Mouse (Mus musculus): ENCODE results near the gene Cox11.

DNA sequence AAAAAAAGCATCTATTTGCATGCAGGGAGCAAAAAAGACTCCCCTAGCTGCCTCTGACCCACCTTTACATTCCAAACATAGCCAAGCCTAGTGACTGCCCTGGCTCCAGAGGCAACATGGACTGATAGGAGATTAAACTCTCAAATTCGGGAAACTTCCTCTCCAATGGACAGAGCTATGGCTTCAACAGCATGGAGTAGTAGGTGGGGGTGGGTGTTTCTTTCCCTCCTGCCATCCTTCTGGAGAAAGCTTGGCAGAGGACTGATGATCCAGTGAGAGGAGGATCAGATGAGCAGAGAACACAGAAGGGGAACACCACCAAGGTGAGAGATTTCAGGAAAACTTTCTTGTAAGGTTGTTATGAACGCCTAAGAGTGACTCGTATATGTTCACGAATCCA, 14.6 kb downstream of the Cox11 start:
- TF ChIP-seq CTCF (IDR thresholded peaks at IDR 0.05; ENCODE audit: borderline replicate concordance, insufficient read depth, low read depth, low read length) (no peak), POLR2A (IDR thresholded peaks at IDR 0.05; ENCODE audit: borderline replicate concordance, insufficient read depth, low read length) (no peak)

All from cerebellum, adult 2 months (tissue).